Mouse (Mus musculus) thymus, adult 2 months (tissue): ENCODE data around the gene Rex2. TPM values are rescaled to one million over a fixed set of nuclear protein-coding genes. Genes with fewer than 3 reads are reported as not detected.
"Not testable (repeated sequence)": the region's sequence is repeated elsewhere in the genome, so short reads cannot be mapped to it uniquely, and the experiment has no call there.

Source experiments
- DNase-seq: peaks from one replicate; pipeline ENCODE4 v3.0.0; 2021
- H3K27ac ChIP-seq: fragments of 200-500 bp; 2 replicates; pipeline ENCODE4 v1.5.1; 2012; ENCODE audit warnings: low read length, control low read depth; ENCODE audit not compliant: control insufficient read depth, insufficient read depth
- H3K27me3 ChIP-seq: fragments of 200-500 bp; 2 replicates; pipeline ENCODE4 v1.6.1; 2012; ENCODE audit warnings: mild to moderate bottlenecking, low read length, moderate library complexity, mixed read lengths; ENCODE audit not compliant: control insufficient read depth, insufficient read depth
- H3K36me3 ChIP-seq: fragments of 200-500 bp; 2 replicates; pipeline ENCODE4 v1.6.1; 2012; ENCODE audit warnings: mild to moderate bottlenecking, low read length, moderate library complexity; ENCODE audit not compliant: control insufficient read depth, insufficient read depth
- H3K4me1 ChIP-seq: fragments of 200-500 bp; replicated peaks from 2 replicates; pipeline ENCODE4 v1.6.1; 2012; ENCODE audit warnings: low read length; ENCODE audit not compliant: control insufficient read depth, insufficient read depth
- H3K4me3 ChIP-seq: fragments of 200-500 bp; 2 replicates; pipeline ENCODE4 v1.5.1; 2012; ENCODE audit warnings: mild to moderate bottlenecking, low read length, control low read depth, moderate library complexity; ENCODE audit not compliant: control insufficient read depth, insufficient read depth
- WGBS: fragments of 180-500 bp; shearing (Covaris S2); methylation state at CpG from one replicate; pipeline ENCODE4 v1.1.7; 2018; 5-methylcytosine and 5-hydroxymethylcytosine counted together
- polyA plus RNA-seq: library from polyadenylated mRNA; depleted of rRNA; stranded (reverse); fragments of >200 nt; gene quantifications from 2 replicates; pipeline ENCODE4 v1.2.3, GENCODE M21; 2012; rRNA removed

Rex2 gene
- polyA plus RNA-seq, 1 experiment, result not detected

- 40% methylated on average over 4 of the region's 4 CpGs for WGBS
- H3K4me1 ChIP-seq, H3K27me3 ChIP-seq, H3K27ac ChIP-seq, DNase-seq, H3K36me3 ChIP-seq, H3K4me3 ChIP-seq: not testable (repeated sequence)
Measured at GRCm38 (mm10) chr4:147103814-147104213, 82.2 kb downstream of the Rex2 start.

Other genes starting within 250 kb of the Rex2 start
- gene Gm21411, start 112.3 kb upstream of the Rex2 start, polyA plus RNA-seq, result 0.24 TPM in 1 of 2 replicates, not detected in the other
- gene Zfp989, start 49.9 kb upstream of the Rex2 start, polyA plus RNA-seq, result not detected in 2 replicates
- gene Zfp991, start 110.2 kb downstream of the Rex2 start, polyA plus RNA-seq, result 0.10 and 0.18 TPM in 2 replicates